Mouse (Mus musculus) thymus, adult 2 months (tissue): ENCODE results near the gene C3ar1.

ENCODE experiments used
- CTCF ChIP-seq: fragments of 200-500 bp; IDR thresholded peaks from 2 replicates; pipeline ENCODE4 v1.5.1; 2012; ENCODE audit warnings: mild to moderate bottlenecking, control low read depth, low read length, moderate library complexity, borderline replicate concordance; ENCODE audit not compliant: control insufficient read depth, poor library complexity, insufficient read depth; ENCODE audit errors: extremely low read depth
- POLR2A ChIP-seq: fragments of 200-500 bp; IDR thresholded peaks from 2 replicates; pipeline ENCODE4 v1.6.1; 2012; ENCODE audit warnings: mild to moderate bottlenecking, low read length, control low read depth, moderate library complexity; ENCODE audit not compliant: control insufficient read depth, poor library complexity, insufficient read depth; ENCODE audit errors: extremely low read depth

- no peak for TF ChIP-seq CTCF
- TF ChIP-seq POLR2A, result no peak
Observed at GRCm38 (mm10) chr6:122862871-122863270, 6.9 kb upstream of the C3ar1 start.
